Mouse (Mus musculus) heart, embryonic 12.5 days (tissue): ENCODE results near the gene Abcb10. TPM values are rescaled to one million over a fixed set of nuclear protein-coding genes. Genes with fewer than 3 reads are reported as not detected.

Source experiments
- ATAC-seq: fragments of 200-750 bp; cut with Nextera tagmentation; 2 replicates; pipeline ENCODE4 v1.8.0; 2017; ENCODE audit warnings: moderate TSS enrichment, moderate library complexity; ENCODE audit not compliant: insufficient number of reproducible peaks, low FRiP score
- H3K27ac ChIP-seq: fragments of 300-500 bp; sonication (generic); 2 replicates; pipeline ENCODE4 v1.5.1; 2016; ENCODE audit warnings: mild to moderate bottlenecking, moderate library complexity; ENCODE audit not compliant: poor library complexity, severe bottlenecking
- H3K27me3 ChIP-seq: fragments of 300-500 bp; sonication (generic); replicated peaks from 2 replicates; pipeline ENCODE4 v1.6.1; 2016; ENCODE audit warnings: mild to moderate bottlenecking, moderate library complexity
- H3K36me3 ChIP-seq: fragments of 300-500 bp; sonication (generic); 2 replicates; pipeline ENCODE4 v1.6.1; 2016; ENCODE audit warnings: mild to moderate bottlenecking, moderate library complexity
- H3K4me1 ChIP-seq: fragments of 300-500 bp; sonication (generic); replicated peaks from 2 replicates; pipeline ENCODE4 v1.6.1; 2016; ENCODE audit warnings: mild to moderate bottlenecking
- H3K4me2 ChIP-seq: fragments of 300-500 bp; sonication (generic); 2 replicates; pipeline ENCODE4 v1.6.1; 2016; ENCODE audit warnings: mild to moderate bottlenecking, moderate library complexity
- H3K4me3 ChIP-seq: fragments of 300-500 bp; sonication (generic); 2 replicates; pipeline ENCODE4 v1.5.1; 2016; ENCODE audit warnings: mild to moderate bottlenecking
- H3K9ac ChIP-seq: fragments of 300-500 bp; sonication (generic); 2 replicates; pipeline ENCODE4 v1.6.1; 2016; ENCODE audit warnings: mild to moderate bottlenecking, moderate library complexity
- H3K9me3 ChIP-seq: fragments of 300-500 bp; sonication (generic); replicated peaks from 2 replicates; pipeline ENCODE4 v1.6.1; 2016; ENCODE audit warnings: mild to moderate bottlenecking, moderate library complexity
- WGBS: fragments of 180-500 bp; shearing (Covaris S2); methylation state at CpG from one replicate; pipeline ENCODE4 v1.1.7; 2016; 5-methylcytosine and 5-hydroxymethylcytosine counted together
- polyA plus RNA-seq: library from polyadenylated mRNA; unstranded; fragments of >200 nt; fragmentation: Nextera tagmentation; extraction: Ambion mirVana; gene quantifications from 2 replicates; pipeline ENCODE4 v1.2.1, GENCODE M21; 2016

Gene Abcb10
- polyA plus RNA-seq, 1 experiment from 2014 or later, result 37.3 TPM

GRCm38 (mm10) chr8:123954246-123954645 lies 28.7 kb downstream of the Abcb10 start:
- H3K36me3 ChIP-seq, result peaks cover 62% of the 10 kb centered on the region
- no peak overlapping the region for H3K4me2 ChIP-seq
- ATAC-seq, result no peak

GRCm38 (mm10) chr8:123953686-123954085 lies 29.2 kb downstream of the Abcb10 start:
- H3K27ac ChIP-seq, result no peak overlapping the region
- no peaks in the 10 kb centered on the region for H3K27me3 ChIP-seq
- H3K4me3 ChIP-seq, result no peak overlapping the region
- H3K9me3 ChIP-seq, result no peaks in the 10 kb centered on the region
- no peak for ATAC-seq
- 0 out of 2 replicates have a peak, but pooled peaks cover 3% of the 10 kb centered on the region for H3K4me1 ChIP-seq
- 90% methylated on average over 8 of the region's 8 CpGs for WGBS
- no peak overlapping the region for H3K4me2 ChIP-seq
- H3K9ac ChIP-seq, result no peak overlapping the region
- H3K36me3 ChIP-seq, result peaks cover 57% of the 10 kb centered on the region

More at GRCm38 (mm10) chr8:123954246-123954645, 28.7 kb downstream of the Abcb10 start:
- Histone ChIP-seq H3K4me3 (no peak overlapping the region), H3K9ac (no peak overlapping the region), H3K27ac (no peak overlapping the region), H3K27me3 (no peaks in the 10 kb centered on the region), H3K9me3 (no peaks in the 10 kb centered on the region), H3K4me1 (0 out of 2 replicates have a peak, but pooled peaks cover 3% of the 10 kb centered on the region)
- WGBS, result 92% methylated on average over 8 of the region's 8 CpGs

GRCm38 (mm10) chr8:123950077-123950802 lies 32.7 kb downstream of the Abcb10 start:
- Histone ChIP-seq H3K27me3 (no peaks in the 10 kb centered on the region), H3K4me3 (peak overlapping the region; percentile 68), H3K4me1 (peaks cover 10% of the 10 kb centered on the region), H3K9ac (peak overlapping the region; percentile 92), H3K36me3 (peaks cover 34% of the 10 kb centered on the region), H3K9me3 (no peaks in the 10 kb centered on the region), H3K4me2 (peak overlapping the region; percentile 99), H3K27ac (peak overlapping the region; percentile 88)
- 29% methylated on average over 10 of the region's 10 CpGs for WGBS
- ATAC-seq, result no peak

- H3K9ac ChIP-seq, result peak overlapping the region; percentile 92
- peak overlapping the region; percentile 88 for H3K27ac ChIP-seq
- ATAC-seq, result peak; percentile 23; the same call in 1 of the 2 replicates
- H3K9me3 ChIP-seq, result no peaks in the 10 kb centered on the region
- H3K4me2 ChIP-seq, result peak overlapping the region; percentile 99
- peaks cover 10% of the 10 kb centered on the region for H3K4me1 ChIP-seq
- H3K4me3 ChIP-seq, result peak overlapping the region; percentile 68
- H3K36me3 ChIP-seq, result peaks cover 35% of the 10 kb centered on the region
- no peaks in the 10 kb centered on the region for H3K27me3 ChIP-seq
- 1% methylated on average over 10 of the region's 10 CpGs for WGBS
These were observed 33.3 kb downstream of the Abcb10 start for GRCm38 (mm10) chr8:123949686-123949986.

GRCm38 (mm10) chr8:123948942-123949685 lies 33.8 kb downstream of the Abcb10 start, which contains the start of gene Nup133:
TSS of gene Nup133 (minus strand) at chr8:123949265.
- Histone ChIP-seq H3K9me3 (no peaks in the 10 kb centered on the region), H3K27me3 (no peaks in the 10 kb centered on the region), H3K27ac (peak within 1 kb of the TSS; percentile 88), H3K4me1 (peaks cover 10% of the 10 kb centered on the region), H3K9ac (peak within 1 kb of the TSS; percentile 92), H3K36me3 (peaks cover 33% of the 10 kb centered on the region), H3K4me2 (peak within 1 kb of the TSS; percentile 99), H3K4me3 (peak within 1 kb of the TSS; percentile 68)
- under 1% methylated on average over 77 of the region's 77 CpGs for WGBS
- peak; percentile 86 for ATAC-seq

GRCm38 (mm10) chr8:123929026-123929425 lies 53.9 kb downstream of the Abcb10 start:
- Histone ChIP-seq H3K9me3 (no peaks in the 10 kb centered on the region), H3K27me3 (no peaks in the 10 kb centered on the region), H3K9ac (no peak overlapping the region), H3K36me3 (peaks cover 74% of the 10 kb centered on the region), H3K4me2 (no peak overlapping the region), H3K4me1 (no peaks in the 10 kb centered on the region), H3K27ac (no peak overlapping the region), H3K4me3 (no peak overlapping the region)
- no peak for ATAC-seq
- 90% methylated on average over 7 of the region's 7 CpGs for WGBS

GRCm38 (mm10) chr8:123925671-123926070 lies 57.3 kb downstream of the Abcb10 start:
- WGBS, result 86% methylated on average over 3 of the region's 3 CpGs
- ATAC-seq, result no peak
- H3K36me3 ChIP-seq, result peaks cover 84% of the 10 kb centered on the region
- H3K27ac ChIP-seq, result no peak overlapping the region
- no peaks in the 10 kb centered on the region for H3K4me1 ChIP-seq
- H3K9ac ChIP-seq, result no peak overlapping the region
- H3K4me3 ChIP-seq, result no peak overlapping the region
- H3K4me2 ChIP-seq, result no peak overlapping the region
- H3K9me3 ChIP-seq, result no peaks in the 10 kb centered on the region
- no peaks in the 10 kb centered on the region for H3K27me3 ChIP-seq

- no peak overlapping the region for H3K9ac ChIP-seq
- no peaks in the 10 kb centered on the region for H3K9me3 ChIP-seq
- 16% methylated on average over 2 of the region's 2 CpGs for WGBS
- no peak overlapping the region for H3K4me2 ChIP-seq
- H3K27ac ChIP-seq, result no peak overlapping the region
- H3K4me3 ChIP-seq, result no peak overlapping the region
- H3K36me3 ChIP-seq, result peaks cover 84% of the 10 kb centered on the region
- no peaks in the 10 kb centered on the region for H3K4me1 ChIP-seq
- H3K27me3 ChIP-seq, result no peaks in the 10 kb centered on the region
- ATAC-seq, result no peak
These were observed 58.2 kb downstream of the Abcb10 start for GRCm38 (mm10) chr8:123924719-123925118.

- Histone ChIP-seq H3K4me1 (no peaks in the 10 kb centered on the region), H3K27ac (no peak overlapping the region), H3K9me3 (no peaks in the 10 kb centered on the region), H3K36me3 (peaks cover 93% of the 10 kb centered on the region), H3K4me2 (no peak overlapping the region), H3K9ac (no peak overlapping the region), H3K27me3 (no peaks in the 10 kb centered on the region), H3K4me3 (no peak overlapping the region)
- 96% methylated on average over 3 of the region's 3 CpGs for WGBS
- ATAC-seq, result no peak
These were observed 68.3 kb downstream of the Abcb10 start for GRCm38 (mm10) chr8:123914635-123915034.

GRCm38 (mm10) chr8:123912265-123912664 lies 70.7 kb downstream of the Abcb10 start:
- Histone ChIP-seq H3K4me3 (no peak overlapping the region), H3K4me1 (no peaks in the 10 kb centered on the region), H3K36me3 (peaks cover 94% of the 10 kb centered on the region), H3K27me3 (no peaks in the 10 kb centered on the region), H3K9me3 (no peaks in the 10 kb centered on the region), H3K9ac (no peak overlapping the region), H3K4me2 (no peak overlapping the region), H3K27ac (no peak overlapping the region)
- ATAC-seq, result no peak
- 92% methylated on average over 4 of the region's 4 CpGs for WGBS

- H3K4me1 ChIP-seq, result no peaks in the 10 kb centered on the region
- no peaks in the 10 kb centered on the region for H3K9me3 ChIP-seq
- 96% methylated on average over 6 of the region's 6 CpGs for WGBS
- H3K4me2 ChIP-seq, result no peak overlapping the region
- H3K9ac ChIP-seq, result no peak overlapping the region
- no peak for ATAC-seq
- peaks cover 90% of the 10 kb centered on the region for H3K36me3 ChIP-seq
- no peaks in the 10 kb centered on the region for H3K27me3 ChIP-seq
- H3K27ac ChIP-seq, result no peak overlapping the region
- no peak overlapping the region for H3K4me3 ChIP-seq
These were observed 75.3 kb downstream of the Abcb10 start for GRCm38 (mm10) chr8:123907604-123908003.
